Mouse (Mus musculus) c-Kit-positive CD71-positive TER-119-negative erythroid progenitor cells, embryonic 14.5 days (primary cell): ENCODE measurements around the gene Aldh1a2.

Source experiments
- DNase-seq: peaks from one replicate; pipeline ENCODE4 v3.0.0-alpha.2; 2013; ENCODE audit warnings: low read depth

Gene Aldh1a2

GRCm38 (mm10) chr9:71215248-71216035, at the start of gene Aldh1a2:
Gene Aldh1a2 (plus strand): TSS chr9:71215789.
- no peak for DNase-seq

- peak; percentile 89 for DNase-seq
These were observed 49.4 kb upstream of the Aldh1a2 start for GRCm38 (mm10) chr9:71166019-71166705.

DNA sequence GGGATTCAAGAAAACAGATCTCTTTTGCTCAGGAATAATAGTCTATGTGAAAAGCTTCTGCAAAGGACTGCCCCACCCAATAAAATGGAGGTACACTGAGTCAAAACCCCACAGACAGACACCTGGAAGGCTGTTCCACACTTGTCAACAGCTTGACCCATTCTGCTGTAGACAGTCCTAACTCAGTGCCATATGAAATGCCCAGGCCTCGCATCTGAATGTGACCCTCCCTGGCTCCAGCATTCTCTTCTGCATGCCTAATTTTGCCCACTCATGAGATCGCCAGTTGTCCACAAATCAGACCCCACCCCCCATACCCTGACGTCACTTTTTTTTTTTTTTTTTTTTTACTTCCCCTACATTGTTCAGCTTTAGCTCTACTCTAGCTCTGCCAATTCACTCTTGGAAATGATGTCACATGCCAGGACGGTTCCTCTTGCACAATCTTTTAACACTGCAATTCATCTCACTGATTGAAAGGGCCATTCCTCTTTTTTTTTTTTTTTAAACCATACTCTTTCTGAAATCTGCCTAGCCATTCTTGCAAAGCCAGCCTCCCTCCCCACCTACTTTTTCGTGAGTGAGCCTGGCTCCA, 48.6 kb upstream of the Aldh1a2 start:
- no peak for DNase-seq

- DNase-seq, result no peak
These were observed 47.9 kb upstream of the Aldh1a2 start for GRCm38 (mm10) chr9:71167473-71168215.

DNA sequence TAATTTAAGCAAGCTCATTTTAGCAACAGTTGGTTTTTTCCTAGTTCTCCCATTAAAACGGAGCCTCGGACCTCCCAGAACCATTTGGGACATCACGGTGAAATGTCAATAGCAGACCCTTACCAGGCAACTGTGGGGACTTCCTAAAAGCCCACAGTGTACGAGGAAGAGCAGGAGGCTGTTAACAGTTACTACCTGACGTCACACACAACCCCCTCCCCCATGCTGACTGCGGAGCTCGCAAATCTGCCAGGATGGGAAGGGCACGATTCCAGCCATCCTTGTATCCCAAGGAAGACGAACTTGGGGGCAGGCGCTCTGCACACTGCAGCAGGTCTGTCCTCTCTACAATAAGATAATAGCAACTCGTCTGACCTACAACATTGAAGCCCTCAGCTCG, 47.1 kb upstream of the Aldh1a2 start, which contains the start of gene Aqp9:
Aqp9 (minus strand) TSS at position 172 of the 400 bp plus-strand sequence.
- DNase-seq, result no peak

- DNase-seq, result no peak
These were observed 42.1 kb upstream of the Aldh1a2 start for GRCm38 (mm10) chr9:71173533-71173932.

- no peak for DNase-seq
These were observed 41.1 kb upstream of the Aldh1a2 start for GRCm38 (mm10) chr9:71174316-71174975.

DNA sequence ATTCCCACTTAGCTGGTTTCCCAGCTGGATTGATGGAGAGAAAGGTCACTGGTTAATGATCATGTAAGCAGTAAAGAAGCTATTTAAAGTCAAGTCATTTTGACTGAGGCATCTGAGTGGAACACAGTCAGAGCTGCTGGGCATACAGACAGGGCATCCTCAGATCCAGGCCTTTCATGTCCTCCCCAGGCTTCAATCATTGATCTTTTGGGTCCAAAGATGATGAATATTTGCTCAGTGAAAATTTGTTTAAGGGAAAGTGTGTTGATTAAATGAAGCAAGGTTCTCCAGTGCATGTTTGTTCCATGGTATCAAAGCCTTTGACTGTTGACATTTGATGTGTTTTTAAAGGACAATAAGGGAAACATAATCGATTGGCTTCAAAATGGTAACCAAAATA, 39.9 kb upstream of the Aldh1a2 start:
- DNase-seq, result no peak

DNA sequence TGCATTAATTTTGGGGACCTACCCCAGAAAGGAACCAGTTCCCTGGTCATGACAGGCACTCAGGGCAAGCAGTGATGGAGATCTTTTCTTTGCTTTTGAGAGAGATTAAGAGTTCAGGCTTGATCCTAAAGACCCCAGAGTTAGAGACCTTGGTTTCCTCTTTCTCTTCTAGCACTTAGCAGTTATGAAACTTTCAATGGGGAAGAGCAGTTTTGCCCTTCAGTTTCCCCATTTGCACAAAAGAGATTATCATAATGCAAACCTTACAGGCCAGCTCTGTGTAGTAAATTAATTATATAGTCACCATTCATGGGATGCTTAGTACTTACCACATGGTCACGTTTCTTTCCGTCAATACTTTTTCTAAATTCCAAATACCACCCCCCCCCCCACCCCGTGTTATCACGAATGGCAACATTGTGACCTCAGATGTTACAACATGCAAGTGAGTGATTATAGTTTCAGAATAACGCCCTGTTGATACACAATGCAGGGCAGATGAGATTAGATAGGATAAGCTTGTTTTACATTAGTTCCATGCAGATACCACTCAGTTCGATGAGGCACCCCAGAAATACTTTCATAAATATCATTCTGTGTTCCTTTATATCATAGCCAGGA, 36.2 kb upstream of the Aldh1a2 start:
- no peak for DNase-seq

DNA sequence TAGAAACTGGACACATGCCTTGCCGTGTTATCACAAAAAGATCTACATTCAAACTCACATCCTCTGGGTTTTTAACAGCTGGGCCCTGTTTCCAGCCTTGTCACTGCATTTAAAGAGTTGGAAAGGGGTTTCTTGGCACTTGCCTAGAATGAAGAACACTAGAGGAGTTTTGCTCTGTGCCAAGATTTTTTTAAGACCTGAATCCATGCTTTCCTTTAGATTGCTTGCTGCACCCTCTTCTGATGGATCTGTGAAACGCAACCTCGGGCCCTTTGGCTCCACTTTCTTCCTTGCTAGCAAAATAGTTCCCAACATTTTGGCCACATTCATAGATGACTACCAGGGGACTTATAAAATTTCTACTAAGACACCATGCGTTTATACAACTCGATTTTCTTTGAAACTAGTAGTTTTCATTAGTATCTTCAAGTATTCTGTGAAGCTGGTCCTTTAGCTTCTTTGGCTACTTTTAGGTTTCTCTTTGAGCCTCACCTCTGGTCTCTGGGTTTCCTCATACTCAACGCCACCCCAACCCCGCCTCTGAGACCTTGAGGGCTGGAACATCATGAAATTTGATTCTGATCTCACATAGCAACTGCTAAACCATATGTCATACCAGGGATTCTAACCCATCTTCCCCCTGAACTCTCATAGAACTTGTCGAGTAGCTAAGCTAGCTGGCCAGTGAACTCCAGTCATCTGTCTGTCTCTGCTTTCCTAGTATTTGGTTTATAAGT, 35.5 kb upstream of the Aldh1a2 start:
- no peak for DNase-seq

- DNase-seq, result no peak
These were observed 30.3 kb upstream of the Aldh1a2 start for GRCm38 (mm10) chr9:71185285-71185684.

DNA sequence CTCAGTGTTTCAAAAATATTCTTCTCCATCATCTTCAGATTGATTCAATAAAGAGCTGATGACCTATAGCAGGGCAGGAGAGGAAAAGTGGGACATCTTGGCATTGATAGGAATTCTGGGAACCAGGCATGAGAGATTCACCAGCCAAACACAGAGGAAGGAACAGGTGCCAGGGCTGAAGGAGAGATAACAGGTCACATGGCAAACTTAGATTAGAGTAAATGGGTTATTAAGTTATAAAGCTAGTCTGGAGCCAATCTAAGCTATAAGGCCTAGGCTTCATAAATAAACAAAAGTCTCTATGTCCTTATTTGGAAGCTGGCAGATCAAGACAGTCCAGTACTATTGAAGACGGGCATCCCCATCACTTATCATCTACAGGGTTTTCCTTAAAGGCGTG, 29.8 kb upstream of the Aldh1a2 start:
- no peak for DNase-seq

DNA sequence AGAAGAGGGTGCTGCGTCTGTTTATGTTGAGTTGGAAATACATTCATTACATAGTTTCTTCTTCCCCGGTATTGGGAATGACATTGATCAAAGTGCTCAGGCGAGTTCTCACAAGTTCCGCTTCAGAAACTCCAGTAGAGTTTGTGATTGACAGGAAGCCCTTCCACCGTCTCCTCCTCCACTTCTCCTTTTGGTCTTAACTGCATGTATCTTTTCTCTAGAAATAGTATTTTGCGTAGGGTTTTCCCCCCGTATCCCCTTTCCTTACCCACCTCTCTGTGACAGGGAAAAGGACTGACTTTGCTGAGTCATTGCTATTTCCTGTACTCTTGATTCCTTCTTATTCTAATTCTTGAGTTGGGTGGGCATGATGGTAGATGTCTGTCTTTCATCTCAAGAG, 28.2 kb upstream of the Aldh1a2 start:
- DNase-seq, result no peak

GRCm38 (mm10) chr9:71188647-71189415, 26.8 kb upstream of the Aldh1a2 start:
- DNase-seq, result peak; percentile 77

DNA sequence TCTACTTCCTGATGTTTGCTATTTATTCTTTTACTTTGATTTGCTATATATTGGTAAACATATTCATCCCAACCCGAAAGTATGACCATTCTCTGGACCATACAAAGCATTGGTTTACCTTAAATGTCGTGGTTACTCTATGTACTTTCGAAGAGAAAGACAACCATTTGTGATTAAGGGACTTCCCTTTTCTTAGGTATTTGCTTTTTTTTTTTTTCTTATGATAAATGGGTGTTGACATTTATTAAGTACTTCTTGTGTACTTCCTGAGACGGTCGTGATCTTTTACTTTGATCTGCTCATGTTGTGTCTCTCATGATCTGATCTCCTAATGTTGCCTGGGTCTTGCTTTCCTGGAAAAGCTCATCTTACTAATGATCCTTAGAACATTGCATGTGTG, 16.8 kb upstream of the Aldh1a2 start:
- no peak for DNase-seq

- no peak for DNase-seq
These were observed 13.3 kb upstream of the Aldh1a2 start for GRCm38 (mm10) chr9:71202265-71202664.

DNA sequence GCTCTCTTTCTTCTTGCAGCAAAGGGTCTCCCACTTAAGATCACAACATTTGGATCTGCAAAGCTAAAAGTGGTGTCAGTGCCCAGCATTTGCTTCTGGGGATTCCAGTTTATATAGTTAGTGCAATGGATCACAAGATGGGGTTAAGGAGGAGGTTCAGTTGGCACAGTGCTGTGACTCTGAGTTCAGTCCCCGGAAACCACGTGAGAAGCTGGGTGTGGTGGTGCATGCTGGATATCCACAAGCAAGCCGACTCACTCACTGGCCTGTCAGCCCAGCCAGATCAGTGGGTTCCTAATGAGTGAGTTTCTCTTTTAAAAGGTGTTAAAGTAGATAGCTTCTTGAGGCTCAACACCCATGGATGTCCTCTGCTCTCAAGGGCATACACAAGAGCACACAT, 6.3 kb upstream of the Aldh1a2 start:
- DNase-seq, result no peak

- DNase-seq, result no peak
These were observed 4.7 kb upstream of the Aldh1a2 start for GRCm38 (mm10) chr9:71210870-71211269.

DNA sequence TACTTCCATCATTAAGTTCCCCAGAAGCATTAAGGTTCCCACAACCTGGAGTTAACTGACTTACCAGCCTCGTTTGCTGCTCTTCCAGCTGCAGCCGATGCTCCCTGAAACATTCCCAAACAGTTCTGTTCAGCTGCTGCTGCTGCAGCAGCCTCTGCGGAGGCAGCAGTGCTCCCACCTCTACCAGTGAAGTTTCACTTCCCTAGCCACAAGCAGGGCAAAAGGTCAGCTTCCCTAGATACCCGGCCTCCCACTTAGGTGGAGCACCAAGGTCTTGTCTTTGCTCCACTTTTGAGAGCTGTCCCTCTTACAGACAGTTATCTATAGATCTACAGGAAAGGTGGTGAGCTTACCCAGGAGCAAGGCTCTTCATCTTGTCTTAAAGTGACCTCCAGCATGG, 2.0 kb upstream of the Aldh1a2 start:
- DNase-seq, result no peak
